Mouse (Mus musculus): Measurements from ENCODE around the gene Slfn3. TPM values are rescaled to one million over a fixed set of nuclear protein-coding genes. Genes with fewer than 3 reads are reported as not detected.

Gene Slfn3
- total and polyA plus RNA-seq, 3 experiments: 10.6 to 33.1 (median 19.5) TPM

GRCm38 (mm10) chr11:83224217-83224616 lies 33.1 kb downstream of the Slfn3 start:
- dilution Hi-C loops (cut with MboI; ENCODE audit: extremely low pct_ligation_motif_present, extremely low pct_unique_long_range_greater_than_20kb, low sequenced_read_pairs) (no loop called here), in situ Hi-C loops (cut with MboI; ENCODE audit: low pct_ligation_motif_present, low pct_unique_long_range_greater_than_20kb, low sequenced_read_pairs) (loop anchor here (25.0 kb wide), 1 partner anchor 112 kb away; the partner anchor contains the start of gene Slfn1)
- H3K4me1 ChIP-seq (ENCODE audit: control insufficient read depth in 1 of 2, insufficient read depth in 2 of 2): peaks cover 10 to 39% of the 10 kb centered on the region in 2 experiments
- H3K4me3 ChIP-seq (replicated peaks in 1 of 3; ENCODE audit: low read depth in 2 of 3, low read length in 2 of 3, poor library complexity in 1 of 3): peak overlapping the region; percentile 62 to 92 (median 62)
- no peaks in the 10 kb centered on the region for H3K9me3 ChIP-seq (replicated peaks; ENCODE audit: low read length)
- H3K36me3 ChIP-seq (replicated peaks in 1 of 2; ENCODE audit: control insufficient read depth in 1 of 2, insufficient read depth in 1 of 2, low read length in 1 of 2): peaks cover 32 to 44% of the 10 kb centered on the region in 2 experiments
- H3K27me3 ChIP-seq (replicated peaks): no peaks in the 10 kb centered on the region
- peak overlapping the region; percentile 74; the same call in 1 of the 2 replicates for H3K4me2 ChIP-seq (ENCODE audit: insufficient read depth, low read depth, poor library complexity, severe bottlenecking)
- peak overlapping the region; percentile 71 for H3K27ac ChIP-seq (ENCODE audit: insufficient read depth, low read depth)
- TF ChIP-seq CHD1 (IDR thresholded peaks at IDR 0.05; ENCODE audit: low read depth, low read length) (0 out of 2 replicates have a peak, but pooled peaks have one; percentile 79), SIN3A (IDR thresholded peaks at IDR 0.05; ENCODE audit: low read length) (peak; percentile 88), ZC3H11A (IDR thresholded peaks at IDR 0.05; ENCODE audit: low read depth, low read length) (no peak; the same call in 1 of the 2 replicates), USF1 (IDR thresholded peaks at IDR 0.05; ENCODE audit: low read depth, low read length) (no peak), CHD2 (IDR thresholded peaks at IDR 0.05; ENCODE audit: low read length) (peak; percentile 78; the same call in 1 of the 2 replicates), ETS1 (conservative IDR thresholded peaks at IDR 0.05; ENCODE audit: low read depth, low read length) (no peak; the same call in 1 of the 2 replicates), E2F4 (IDR thresholded peaks at IDR 0.05; ENCODE audit: insufficient replicate concordance, low read depth, low read length) (peak; percentile 70; the same call in 1 of the 2 replicates), JUN (IDR thresholded peaks at IDR 0.05; ENCODE audit: insufficient read depth, low read depth, low read length) (no peak), EP300 (IDR thresholded peaks at IDR 0.05; ENCODE audit: low read length) (no peak), MEF2A (IDR thresholded peaks at IDR 0.05; ENCODE audit: borderline replicate concordance, low read depth, low read length) (peak; percentile 24; the same call in 1 of the 2 replicates), MAX (IDR thresholded peaks at IDR 0.05; ENCODE audit: low read length) (peak; percentile 89), CTCF (conservative IDR thresholded peaks at IDR 0.05 in 1 of 2, IDR thresholded peaks at IDR 0.05 in 1 of 2; ENCODE audit: low read depth in 2 of 2, low read length in 2 of 2) (peak in 1 of 2 experiments; percentile 64; a peak in 2 of 4 replicates), RCOR1 (conservative IDR thresholded peaks at IDR 0.05; ENCODE audit: low read depth, low read length) (no peak), SMC3 (IDR thresholded peaks at IDR 0.05; ENCODE audit: low read depth, low read length) (no peak), TCF12 (IDR thresholded peaks at IDR 0.05; ENCODE audit: low read depth, low read length) (peak; percentile 88), TBP (conservative IDR thresholded peaks at IDR 0.05; ENCODE audit: low read depth, low read length) (peak; percentile 96), USF2 (conservative IDR thresholded peaks at IDR 0.05; ENCODE audit: low read depth, low read length) (no peak), NRF1 (IDR thresholded peaks at IDR 0.05; ENCODE audit: low read depth, low read length) (peak; percentile 63), POLR2A (IDR thresholded peaks at IDR 0.05; ENCODE audit: low read depth, low read length) (peak; percentile 82), PAX5 (IDR thresholded peaks at IDR 0.05; ENCODE audit: low read length) (no peak), ZMIZ1 (IDR thresholded peaks at IDR 0.05; ENCODE audit: low read depth, low read length) (no peak; the same call in 1 of the 2 replicates), UBTF (IDR thresholded peaks at IDR 0.05; ENCODE audit: low read depth, low read length) (no peak), BHLHE40 (IDR thresholded peaks at IDR 0.05; ENCODE audit: low read depth, low read length) (no peak), HCFC1 (IDR thresholded peaks at IDR 0.05; ENCODE audit: low read depth, low read length) (peak; percentile 85), MAFK (IDR thresholded peaks at IDR 0.05; ENCODE audit: insufficient replicate concordance, low read length) (peak; percentile 98), MXI1 (IDR thresholded peaks at IDR 0.05; ENCODE audit: low read depth, low read length) (peak; percentile 90), MYC (IDR thresholded peaks at IDR 0.05; ENCODE audit: low read depth, low read length) (peak; percentile 78; the same call in 1 of the 2 replicates), GABPA (IDR thresholded peaks at IDR 0.05; ENCODE audit: insufficient replicate concordance, low read depth, low read length) (no peak; the same call in 1 of the 2 replicates), MAZ (IDR thresholded peaks at IDR 0.05; ENCODE audit: low read depth, low read length) (no peak; the same call in 1 of the 2 replicates), IRF4 (IDR thresholded peaks at IDR 0.05; ENCODE audit: low read depth, low read length) (peak; percentile 39; the same call in 1 of the 2 replicates), POLR2AphosphoS2 (IDR thresholded peaks at IDR 0.05; ENCODE audit: low read depth, low read length) (0 out of 2 replicates have a peak, but pooled peaks have one; percentile 19), ZNF384 (IDR thresholded peaks at IDR 0.05; ENCODE audit: low read depth, low read length) (no peak), RAD21 (IDR thresholded peaks at IDR 0.05; ENCODE audit: low read depth, low read length) (peak; percentile 2; the same call in 1 of the 2 replicates), JUND (conservative IDR thresholded peaks at IDR 0.05; ENCODE audit: low read depth, low read length) (no peak; the same call in 1 of the 2 replicates), NELFE (IDR thresholded peaks at IDR 0.05; ENCODE audit: low read depth, low read length) (peak; percentile 88), ELF1 (IDR thresholded peaks at IDR 0.05; ENCODE audit: low read depth, low read length) (peak; percentile 89), KAT2A (IDR thresholded peaks at IDR 0.05; ENCODE audit: insufficient replicate concordance, low read length) (peak; percentile 86; the same call in 1 of the 2 replicates), ZKSCAN1 (IDR thresholded peaks at IDR 0.05; ENCODE audit: borderline replicate concordance, low read depth, low read length) (no peak)
- H3K79me2 ChIP-seq (replicated peaks; ENCODE audit: control insufficient read depth, extremely low read depth, insufficient read depth, poor library complexity, severe bottlenecking): peaks cover 39% of the 10 kb centered on the region
- DNase-seq (ENCODE audit: extremely low read depth): peak; percentile 99
- H3K9ac ChIP-seq (ENCODE audit: insufficient read depth, low read depth): peak overlapping the region; percentile 98

Data from CH12.LX (cell line).